Mouse (Mus musculus) kidney, adult 2 months (tissue): ENCODE results near the gene Kdsr.

Experiments
- CTCF ChIP-seq: fragments of 200-500 bp; conservative IDR thresholded peaks from 2 replicates; pipeline ENCODE4 v1.5.1; 2011; ENCODE audit warnings: low read depth, mild to moderate bottlenecking, control low read depth, low read length, moderate library complexity, mixed read lengths; ENCODE audit not compliant: insufficient read depth, insufficient read length
- POLR2A ChIP-seq: fragments of 200-500 bp; IDR thresholded peaks from one replicate; pipeline ENCODE4 v1.6.1; 2011; ENCODE audit warnings: low read depth, low read length, control low read depth

GRCm38 (mm10) chr1:106684546-106684945, 75.0 kb downstream of the Kdsr start:
- TF ChIP-seq CTCF: no peak
- TF ChIP-seq POLR2A: no peak
